Mouse (Mus musculus): ENCODE measurements around the gene Smim6.

The Smim6 gene

DNA sequence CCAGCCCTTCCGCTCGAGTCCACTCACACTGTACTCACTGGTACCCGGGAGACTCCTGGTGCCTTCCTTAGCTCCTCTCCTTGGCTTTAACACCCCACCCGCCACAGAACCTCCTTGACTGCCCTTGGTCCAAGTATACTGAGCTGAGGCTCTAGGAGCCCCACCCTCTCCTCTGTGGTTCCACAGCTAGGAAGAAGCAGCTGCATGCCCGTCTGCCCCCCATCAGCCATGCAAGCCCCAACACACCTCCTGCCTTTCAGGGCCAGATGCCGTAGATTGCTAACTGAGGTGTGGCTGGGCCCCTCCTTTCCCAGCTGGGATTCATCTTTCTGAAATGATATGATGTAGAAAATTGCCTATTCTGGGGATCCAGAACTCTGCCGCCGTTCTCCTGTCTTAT is 33.4 kb downstream of the Smim6 start:
- DNase-seq = no peak

DNA sequence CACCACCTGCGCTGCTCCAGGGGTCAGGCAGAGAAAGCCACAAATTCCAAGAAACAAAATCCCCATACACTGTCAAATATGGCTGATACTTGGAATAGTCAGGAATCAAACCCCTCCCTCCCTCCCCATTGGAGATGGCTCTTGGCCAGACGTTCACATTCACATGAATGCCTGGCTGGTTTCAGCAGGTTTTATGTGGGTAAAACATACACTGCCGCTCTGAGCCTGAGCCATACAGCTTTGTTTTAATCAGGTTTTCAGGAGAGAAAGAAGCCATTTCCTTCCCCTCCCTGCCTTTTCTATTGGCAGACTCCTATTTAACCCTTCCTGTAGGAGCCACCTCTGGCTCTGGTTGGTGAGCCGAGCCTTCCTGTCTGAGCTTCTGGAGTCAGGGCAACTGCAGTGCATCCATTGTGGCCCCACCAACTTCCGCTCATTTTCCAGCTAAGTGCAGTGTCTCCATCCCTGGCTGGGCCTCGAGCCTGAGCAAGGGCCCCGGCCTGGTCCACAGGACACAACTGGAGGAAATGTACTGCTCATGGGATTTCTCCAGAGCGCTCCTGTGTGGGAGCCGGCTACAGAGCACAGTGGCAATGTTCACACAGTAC is 34.5 kb downstream of the Smim6 start:
- peak; percentile 39 for DNase-seq

DNA sequence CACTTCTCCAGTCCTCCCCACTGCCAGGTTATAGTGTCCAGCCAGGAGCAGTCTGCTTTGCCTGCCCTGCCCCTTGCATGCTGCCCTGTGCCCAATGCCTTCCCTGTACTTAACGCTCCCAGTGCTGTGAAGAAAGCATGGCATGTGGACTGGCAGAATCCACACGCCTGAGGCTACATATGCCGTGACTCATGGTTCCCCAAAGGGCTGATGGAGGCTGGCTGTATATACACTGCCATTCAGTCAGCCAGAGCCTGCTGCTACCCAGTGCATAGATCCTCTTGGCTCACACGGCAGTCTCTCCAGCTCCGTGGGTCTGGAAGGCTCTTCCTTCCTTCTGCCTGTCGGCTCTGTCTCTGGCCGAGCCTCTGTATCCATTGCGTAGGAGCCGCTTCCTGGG is 36.5 kb downstream of the Smim6 start:
- DNase-seq = no peak

GRCm38 (mm10) chr11:115950719-115951118 is 38.9 kb downstream of the Smim6 start:
- no peak for DNase-seq

DNA sequence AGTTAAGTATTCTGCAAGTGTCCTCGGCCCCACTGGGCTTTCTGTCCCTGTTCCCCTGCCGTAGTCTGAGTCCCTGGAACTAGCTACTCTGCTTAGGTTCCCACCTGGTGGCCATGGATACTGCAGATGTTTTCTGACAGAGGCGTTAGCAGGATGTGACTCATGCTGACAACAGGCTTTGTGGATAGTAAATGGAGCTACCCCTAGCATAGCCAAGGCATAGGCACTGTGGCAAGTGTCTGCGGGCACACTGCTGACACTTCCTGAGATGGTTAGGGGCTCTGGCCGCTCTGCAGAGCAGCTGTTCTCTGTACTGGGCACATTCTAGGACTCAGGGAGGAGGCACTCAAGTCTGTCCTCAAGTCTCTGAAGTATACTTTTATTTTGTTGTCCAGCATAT is 42.9 kb downstream of the Smim6 start:
- DNase-seq = no peak

DNA sequence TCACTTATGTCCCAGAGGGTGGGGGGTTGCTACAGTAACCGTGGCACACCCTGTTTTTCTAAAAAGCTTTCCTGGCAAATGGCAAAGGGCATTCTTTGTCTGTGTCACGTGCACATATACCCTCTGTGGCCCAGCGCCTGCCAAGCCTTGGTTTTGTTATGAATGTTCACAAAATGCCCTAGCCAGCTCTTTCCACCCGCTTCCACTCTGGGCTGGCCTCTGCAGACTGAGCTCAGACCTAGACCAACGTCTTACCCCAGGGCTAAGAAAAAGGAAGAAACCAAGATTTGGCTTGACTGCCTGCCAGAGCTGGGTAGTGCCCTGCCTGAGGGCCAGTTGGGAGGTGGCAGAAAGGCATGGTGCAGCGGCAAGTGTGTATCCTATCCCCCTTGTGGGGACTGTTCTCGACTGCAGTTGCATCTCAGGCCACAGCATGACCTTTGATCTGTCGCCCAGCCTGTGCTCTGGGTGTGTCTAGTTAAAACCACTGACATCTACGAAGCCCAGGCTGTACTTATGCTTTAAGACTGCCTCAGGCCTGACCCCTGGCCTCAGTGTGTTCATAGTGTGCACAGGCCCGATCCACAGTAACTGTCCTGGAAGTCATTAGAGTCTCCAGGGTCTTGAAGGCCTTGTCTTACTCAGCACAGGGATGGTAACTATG is 43.5 kb downstream of the Smim6 start:
- DNase-seq = peak; percentile 48

GRCm38 (mm10) chr11:115956453-115956852 is 44.6 kb downstream of the Smim6 start:
- no peak for DNase-seq

GRCm38 (mm10) chr11:115957971-115958370 is 46.2 kb downstream of the Smim6 start:
- no peak for DNase-seq

DNA sequence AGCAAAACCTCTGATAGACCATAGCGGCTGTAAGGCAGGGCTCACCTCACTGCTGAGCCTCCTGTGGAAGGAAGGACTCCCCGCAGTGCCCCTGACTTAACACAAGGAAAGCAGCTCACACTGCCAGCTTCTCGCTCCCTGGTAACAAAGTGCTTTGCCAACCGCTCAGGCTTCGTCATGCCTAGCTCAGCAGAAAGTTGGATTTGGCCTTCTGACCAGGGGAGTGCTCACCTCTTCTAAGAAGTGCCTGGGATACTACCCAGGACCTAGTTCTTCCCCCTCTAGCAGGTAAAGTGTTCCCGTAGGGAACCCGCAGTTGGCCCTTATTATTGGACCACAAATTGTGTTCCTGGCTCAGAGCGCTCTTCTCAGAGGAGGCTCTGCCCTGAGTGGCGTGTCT is 47.2 kb downstream of the Smim6 start:
- no peak for DNase-seq

DNA sequence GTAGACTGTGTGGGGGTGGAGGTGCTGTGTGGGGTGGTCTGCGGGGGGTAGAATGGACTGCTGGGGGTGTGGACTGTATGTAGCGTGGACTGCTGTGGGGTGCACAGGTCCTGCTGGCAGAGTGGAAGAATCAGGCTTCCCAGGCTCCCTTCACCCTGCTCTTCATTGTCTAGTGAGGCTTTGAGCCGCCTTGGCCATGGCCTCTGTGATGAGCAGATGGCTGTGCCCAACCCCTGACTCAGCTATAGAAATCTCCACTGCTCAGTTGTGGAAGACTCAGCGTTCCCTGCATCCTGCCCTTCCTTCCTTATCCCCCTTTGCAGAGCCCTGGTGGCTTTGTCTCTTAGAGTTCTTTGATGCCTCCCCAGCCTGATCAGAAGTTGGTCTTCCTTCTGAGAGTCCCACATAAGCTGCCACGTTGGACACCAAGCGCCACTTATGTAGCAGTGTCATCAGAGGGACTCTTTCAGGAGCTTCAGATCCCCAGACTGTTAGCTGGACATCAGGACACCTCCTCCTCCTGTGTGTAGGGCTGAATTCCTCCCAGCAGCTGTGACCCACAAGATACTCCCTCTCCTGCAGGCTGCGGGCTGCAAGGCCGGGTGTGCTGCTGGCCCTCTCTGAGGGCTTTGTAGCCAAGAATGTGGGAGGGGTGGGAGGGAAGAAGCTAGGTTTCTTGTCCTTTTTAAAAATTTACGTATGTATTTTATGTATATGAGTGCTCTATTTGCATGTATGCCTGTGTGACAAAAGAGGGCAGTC is 51.0 kb downstream of the Smim6 start:
- DNase-seq = no peak
